Mouse (Mus musculus) testis, postnatal 14 days (tissue): ENCODE measurements around the gene Sept3.
"Not testable (repeated sequence)": the region's sequence is repeated elsewhere in the genome, so short reads cannot be mapped to it uniquely, and the experiment has no call there.

Experiments used
- DNase-seq: peaks from one replicate; pipeline ENCODE4 v3.0.0; 2021; ENCODE audit warnings: low spot score

Gene Sept3

GRCm38 (mm10) chr15:82274593-82274926 is at the start of gene Sept3:
Gene Sept3 (plus strand): TSS chr15:82274893.
- no peak for DNase-seq

- DNase-seq, result no peak
Observed at GRCm38 (mm10) chr15:82225769-82226168, 48.9 kb upstream of the Sept3 start.

DNA sequence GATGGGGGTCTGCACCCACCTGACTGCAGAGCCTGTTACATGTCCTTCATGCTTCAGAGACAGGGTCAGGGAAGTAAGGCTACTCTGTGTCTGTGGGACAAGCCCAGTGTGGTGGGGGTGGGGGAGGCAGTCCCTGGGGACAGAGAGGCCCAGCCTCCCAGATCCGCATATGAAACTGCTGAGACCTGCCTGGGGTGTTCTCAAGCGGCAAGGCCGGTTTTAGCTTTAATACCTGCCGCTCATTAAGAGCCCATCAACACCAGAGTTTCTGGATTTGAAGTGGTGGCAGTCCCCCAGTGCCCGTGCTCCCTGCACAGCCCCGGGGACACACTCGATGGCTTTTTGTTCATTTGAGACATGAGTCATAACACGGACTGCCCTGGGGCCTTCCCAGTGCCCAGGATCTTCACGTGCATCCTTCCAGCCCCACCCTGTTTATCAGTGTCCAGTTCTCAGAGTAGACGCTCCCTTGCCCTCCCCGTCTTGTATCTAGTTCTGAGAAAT is 45.1 kb upstream of the Sept3 start:
- DNase-seq, result no peak

DNA sequence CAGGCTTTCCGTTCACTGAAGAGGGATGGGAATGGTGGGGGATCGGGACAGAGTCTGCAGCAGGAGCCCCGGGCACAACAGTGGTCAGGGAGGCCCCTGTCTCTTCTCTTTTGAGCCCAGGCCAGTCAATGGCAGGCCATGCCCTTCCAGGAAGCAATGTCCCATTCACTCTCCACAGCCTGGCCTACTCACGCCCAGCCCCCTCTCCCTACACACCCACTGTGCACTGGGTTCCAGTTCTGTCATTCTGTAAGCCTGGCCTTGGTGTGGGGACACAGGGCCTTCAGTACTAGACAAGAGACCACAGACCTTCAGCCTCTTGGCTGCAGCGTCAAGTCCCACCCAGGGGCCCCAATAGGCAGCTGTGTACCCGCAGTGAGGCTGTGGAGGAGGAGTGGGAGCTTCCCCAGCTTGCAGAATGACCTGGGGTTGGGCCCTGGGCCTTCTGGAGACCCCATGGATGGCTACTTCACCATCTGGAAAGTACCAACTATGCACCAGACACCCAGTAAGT is 44.5 kb upstream of the Sept3 start:
- DNase-seq, result no peak

- DNase-seq, result no peak
Observed at GRCm38 (mm10) chr15:82231100-82231499, 43.6 kb upstream of the Sept3 start.

GRCm38 (mm10) chr15:82231591-82232378 is 42.9 kb upstream of the Sept3 start:
- DNase-seq, result no peak

GRCm38 (mm10) chr15:82232651-82233050 is 42.0 kb upstream of the Sept3 start:
- no peak for DNase-seq

DNA sequence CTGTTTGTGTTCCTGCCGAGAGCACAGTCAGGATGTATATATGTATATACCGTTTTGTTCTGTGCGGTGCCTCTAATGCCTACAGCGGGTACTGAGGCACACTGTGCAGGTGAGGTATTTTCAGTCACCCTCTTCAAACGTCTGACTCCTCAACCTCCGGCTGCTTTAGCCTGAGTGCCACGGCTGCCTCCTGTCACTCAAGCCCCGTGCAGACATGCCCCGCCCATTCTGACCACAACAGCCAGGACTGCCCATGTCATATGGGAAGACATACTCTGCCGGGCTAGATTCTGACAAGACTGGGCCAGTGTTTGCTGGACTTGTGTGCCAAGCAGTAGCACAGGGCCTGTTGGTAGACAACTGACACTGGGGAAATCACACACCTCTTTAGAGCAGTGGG is 39.0 kb upstream of the Sept3 start:
- DNase-seq, result no peak

- DNase-seq, result peak; percentile 70
Observed at GRCm38 (mm10) chr15:82236565-82236964, 38.1 kb upstream of the Sept3 start.

GRCm38 (mm10) chr15:82243311-82243710 is 31.4 kb upstream of the Sept3 start:
- no peak for DNase-seq

GRCm38 (mm10) chr15:82243742-82244114 is 31.0 kb upstream of the Sept3 start:
- no peak for DNase-seq

GRCm38 (mm10) chr15:82244115-82244804 is 30.4 kb upstream of the Sept3 start, which contains the start of gene Cenpm:
Gene Cenpm (minus strand): TSS chr15:82244748.
- DNase-seq, result peak; percentile 94

- not testable (repeated sequence) for DNase-seq
Observed at GRCm38 (mm10) chr15:82244805-82245161, 29.9 kb upstream of the Sept3 start.

DNA sequence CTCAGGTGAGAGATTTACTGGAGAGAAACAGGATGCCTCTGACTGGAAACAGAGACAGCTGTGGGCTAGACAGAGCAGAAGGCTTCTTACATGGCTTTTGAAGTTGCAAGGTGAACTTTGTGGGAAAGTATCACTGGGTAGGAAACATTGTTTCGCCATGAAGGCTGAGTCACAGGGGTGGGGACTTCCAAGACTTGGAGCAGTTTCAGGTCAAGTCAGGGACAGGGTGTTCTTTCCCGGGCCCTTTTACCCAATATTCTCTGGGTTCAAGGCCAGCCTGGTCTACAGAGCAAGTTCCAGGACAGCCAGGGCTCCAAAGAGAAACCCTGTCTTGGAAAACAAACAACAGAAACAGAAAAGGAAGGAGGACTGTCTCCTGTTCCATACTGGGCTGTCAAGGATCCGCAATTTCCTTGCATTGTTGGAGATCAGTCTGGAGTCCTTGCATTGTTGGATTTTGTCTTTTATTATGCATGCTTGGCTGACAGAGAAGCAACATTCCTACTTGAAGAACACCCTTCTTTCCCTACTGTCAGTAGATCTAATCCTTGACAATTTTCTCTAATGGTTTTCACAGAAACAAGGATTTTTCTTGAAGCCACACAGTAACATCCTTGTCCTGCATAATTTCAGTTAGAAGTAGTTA is 27.4 kb upstream of the Sept3 start:
- peak; percentile 83 for DNase-seq

DNA sequence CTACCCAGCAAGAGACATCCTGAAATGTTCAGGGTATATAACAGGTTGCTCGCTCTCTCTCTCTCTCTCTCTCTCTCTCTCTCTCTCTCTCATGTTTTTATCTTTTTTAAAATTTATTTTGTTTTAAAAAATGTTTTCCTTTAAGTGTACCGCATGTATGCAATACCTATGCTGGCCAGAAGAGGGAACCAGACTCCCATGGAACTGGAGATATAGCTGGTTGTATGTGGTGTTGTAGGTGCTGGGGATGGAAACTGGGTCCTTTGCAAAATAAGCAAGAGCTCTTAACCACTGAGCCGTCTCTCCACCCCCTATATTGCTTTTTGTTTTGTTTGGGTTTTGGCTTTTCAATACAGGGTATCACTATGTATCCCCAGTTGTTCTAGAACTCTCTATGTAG is 23.1 kb upstream of the Sept3 start:
- DNase-seq, result no peak

DNA sequence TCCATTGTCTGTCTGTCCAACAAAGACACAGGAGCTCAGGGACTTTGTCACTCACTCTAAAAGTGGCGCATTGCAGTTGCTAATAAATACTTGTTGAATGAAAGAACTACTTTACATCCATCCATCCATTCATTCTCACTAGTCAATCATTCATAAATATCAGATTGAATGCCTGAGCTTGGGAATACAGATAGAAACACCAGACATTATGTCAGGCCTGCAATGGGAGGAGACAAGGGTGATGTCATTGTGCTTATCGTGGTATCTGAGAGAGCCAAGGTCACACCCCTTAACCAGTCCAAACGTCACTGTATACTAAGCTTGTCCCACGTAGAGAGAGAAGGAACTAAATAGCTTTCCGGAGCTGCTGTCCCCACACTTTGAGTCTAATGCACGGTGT is 22.6 kb upstream of the Sept3 start, which contains the start of gene 1500009C09Rik:
Gene 1500009C09Rik (plus strand): TSS at position 301 of the 400 bp plus-strand sequence.
- no peak for DNase-seq

GRCm38 (mm10) chr15:82255248-82255647 is 19.4 kb upstream of the Sept3 start:
- no peak for DNase-seq

DNA sequence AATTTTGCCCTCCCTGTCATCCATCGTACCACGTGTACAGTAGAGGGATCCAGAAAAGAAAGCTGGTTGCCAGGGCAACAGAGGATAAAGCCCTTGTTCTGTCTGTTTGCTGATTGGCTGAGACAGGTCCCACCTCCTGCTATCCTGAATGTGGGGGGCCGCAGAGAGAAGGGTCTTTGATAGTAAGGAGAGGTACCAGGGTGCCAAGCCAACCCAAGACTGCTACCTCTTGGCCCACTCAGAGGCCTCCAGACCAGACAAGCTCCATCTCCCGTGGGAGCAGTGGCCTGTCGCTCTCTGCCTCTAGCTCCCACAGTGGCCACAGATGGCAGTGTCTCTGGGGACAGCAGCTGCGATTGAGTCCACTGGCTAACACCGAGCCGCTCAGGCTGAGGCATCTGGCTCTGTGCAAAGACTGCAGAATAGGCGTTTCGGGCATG is 18.7 kb upstream of the Sept3 start:
- no peak for DNase-seq

GRCm38 (mm10) chr15:82259510-82259909 is 15.2 kb upstream of the Sept3 start:
- peak; percentile 80 for DNase-seq

DNA sequence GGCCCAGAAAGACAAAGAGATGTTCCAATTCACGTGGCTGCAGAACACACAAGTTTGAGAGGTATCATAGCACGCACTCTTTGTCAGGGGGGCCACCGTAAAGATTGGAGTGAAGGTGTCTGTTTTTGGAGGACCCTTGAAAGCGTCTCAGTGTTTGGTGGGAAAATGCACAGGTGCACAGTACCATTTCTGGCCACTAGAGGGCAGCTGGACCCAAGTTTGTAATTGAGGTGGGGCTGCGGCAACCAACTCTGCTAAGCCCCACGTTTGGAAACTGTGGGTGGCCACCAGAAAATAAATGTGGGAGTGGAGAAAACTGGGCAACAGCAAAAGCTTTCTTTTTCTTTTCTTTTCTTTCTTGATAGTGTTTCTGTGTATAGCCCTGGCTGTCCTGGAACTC is 8.3 kb upstream of the Sept3 start:
- peak; percentile 41 for DNase-seq

DNA sequence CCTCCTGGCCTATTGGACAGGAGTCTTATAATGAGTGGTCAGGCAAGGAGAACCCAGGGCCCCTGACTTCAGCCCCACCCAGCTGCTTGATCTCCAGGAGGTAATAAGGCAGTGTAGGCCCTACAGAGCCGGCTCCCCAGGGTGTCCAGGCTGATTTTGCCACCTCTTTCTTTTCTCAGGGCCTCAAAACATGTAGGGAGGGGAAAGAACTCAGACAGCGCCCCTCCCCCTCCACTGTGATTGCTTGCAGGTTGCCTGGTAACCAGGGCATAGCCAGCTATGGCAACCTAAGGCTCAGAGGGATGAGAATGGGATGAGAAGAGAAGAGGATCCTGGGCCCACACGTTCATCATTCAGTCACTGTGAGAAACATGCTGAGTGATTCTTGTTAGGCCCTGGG is 6.5 kb upstream of the Sept3 start:
- DNase-seq, result no peak

DNA sequence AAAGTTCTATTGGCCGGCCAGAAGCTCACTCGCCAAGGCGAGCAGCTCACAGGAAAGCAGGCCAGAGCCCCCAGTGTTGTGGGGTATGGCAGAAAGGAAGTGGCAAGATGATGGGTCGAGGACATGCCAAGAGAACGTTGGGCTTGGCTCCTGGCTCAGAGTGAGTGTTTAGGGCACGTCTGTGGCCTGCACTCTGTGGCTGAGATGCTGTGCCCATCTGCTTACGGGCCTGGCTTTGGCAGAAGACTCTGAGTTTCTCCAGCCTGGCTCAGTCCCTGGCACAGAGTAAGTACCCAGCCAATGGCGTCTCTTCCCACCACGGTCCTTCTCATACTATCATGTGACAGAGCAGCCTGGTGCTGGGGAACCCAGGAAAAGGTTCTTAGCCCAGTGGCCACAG is 5.9 kb upstream of the Sept3 start:
- DNase-seq, result no peak

DNA sequence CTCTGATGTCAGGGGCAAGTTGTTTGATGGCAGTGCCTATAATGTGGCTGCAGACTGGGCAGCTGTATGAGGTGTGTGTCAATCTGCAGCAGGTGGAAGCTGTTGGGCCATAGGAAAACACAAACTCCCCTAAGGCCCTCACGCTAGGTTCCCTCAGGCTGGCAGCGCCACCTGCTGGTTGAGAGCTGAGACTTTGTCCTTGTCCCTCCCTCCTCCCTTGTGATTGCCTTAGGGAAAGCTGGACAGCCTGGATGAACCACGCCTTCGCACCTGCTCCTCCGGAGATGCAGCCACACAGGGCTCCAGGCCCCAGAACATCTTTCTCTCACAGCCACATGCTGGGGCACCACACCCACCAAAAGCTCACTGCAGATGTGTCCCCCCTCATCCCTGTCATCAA is 3.5 kb upstream of the Sept3 start:
- DNase-seq, result peak; percentile 39
